Mouse (Mus musculus): ENCODE results near the gene Calm4. TPM values are rescaled to one million over a fixed set of nuclear protein-coding genes. Genes with fewer than 3 reads are reported as not detected.
"Not testable (repeated sequence)": the region's sequence is repeated elsewhere in the genome, so short reads cannot be mapped to it uniquely, and the experiment has no call there.

The Calm4 gene
- not detected for total RNA-seq (2021)

- intact Hi-C loops (cut with DNase I); DNase-seq: not testable (repeated sequence)
Measured at GRCm38 (mm10) chr13:3837312-3837807, at the start of gene Calm4. Calm4 (plus strand) TSS chr13:3837757.

- intact Hi-C loops (cut with DNase I): loop anchor here (5.0 kb wide), 1 partner anchor 111 kb away; no protein-coding TSS in a partner anchor
Measured at GRCm38 (mm10) chr13:3788588-3788987, 49.0 kb upstream of the Calm4 start.

GRCm38 (mm10) chr13:3789531-3789930 lies 48.0 kb upstream of the Calm4 start:
- intact Hi-C loops (cut with DNase I): loop anchor here (5.0 kb wide), 1 partner anchor 112 kb away; no protein-coding TSS in a partner anchor
- no peak for DNase-seq

More at GRCm38 (mm10) chr13:3788588-3788987, 49.0 kb upstream of the Calm4 start:
- no peak for DNase-seq

- intact Hi-C loops (cut with DNase I): no loop called here
- no peak for DNase-seq
Measured at GRCm38 (mm10) chr13:3796649-3797048, 40.9 kb upstream of the Calm4 start.

- intact Hi-C loops (cut with DNase I): no loop called here
- no peak for DNase-seq
Measured at GRCm38 (mm10) chr13:3798751-3799150, 38.8 kb upstream of the Calm4 start.

GRCm38 (mm10) chr13:3799386-3799785 lies 38.2 kb upstream of the Calm4 start:
- no peak for DNase-seq
- intact Hi-C loops (cut with DNase I): no loop called here

GRCm38 (mm10) chr13:3804186-3804585 lies 33.4 kb upstream of the Calm4 start, which contains the start of gene Calml3:
Calml3 (minus strand) TSS chr13:3804316.
- intact Hi-C loops (cut with DNase I): no loop called here
- DNase-seq: no peak

- intact Hi-C loops (cut with DNase I): no loop called here
- DNase-seq: no peak
Measured at GRCm38 (mm10) chr13:3805132-3805531, 32.4 kb upstream of the Calm4 start.

GRCm38 (mm10) chr13:3805638-3806037 lies 31.9 kb upstream of the Calm4 start:
- no peak for DNase-seq
- intact Hi-C loops (cut with DNase I): no loop called here

- intact Hi-C loops (cut with DNase I): no loop called here
- no peak for DNase-seq
Measured at GRCm38 (mm10) chr13:3807131-3807827, 30.3 kb upstream of the Calm4 start.

GRCm38 (mm10) chr13:3818012-3818739 lies 19.4 kb upstream of the Calm4 start:
- no peak for DNase-seq
- intact Hi-C loops (cut with DNase I): no loop called here

GRCm38 (mm10) chr13:3818740-3819076 lies 18.8 kb upstream of the Calm4 start:
- intact Hi-C loops (cut with DNase I): no loop called here
- DNase-seq: no peak

GRCm38 (mm10) chr13:3822105-3822504 lies 15.5 kb upstream of the Calm4 start:
- intact Hi-C loops (cut with DNase I): no loop called here
- no peak for DNase-seq

GRCm38 (mm10) chr13:3825726-3826125 lies 11.8 kb upstream of the Calm4 start:
- DNase-seq: no peak
- intact Hi-C loops (cut with DNase I): no loop called here

GRCm38 (mm10) chr13:3831546-3831945 lies 6.0 kb upstream of the Calm4 start:
- intact Hi-C loops (cut with DNase I): no loop called here
- no peak for DNase-seq

- no peak for DNase-seq
- intact Hi-C loops (cut with DNase I): no loop called here
Measured at GRCm38 (mm10) chr13:3831994-3832393, 5.6 kb upstream of the Calm4 start.

GRCm38 (mm10) chr13:3832450-3832849 lies 5.1 kb upstream of the Calm4 start:
- intact Hi-C loops (cut with DNase I): no loop called here
- DNase-seq: no peak

GRCm38 (mm10) chr13:3833644-3834043 lies 3.9 kb upstream of the Calm4 start:
- DNase-seq; intact Hi-C loops (cut with DNase I): not testable (repeated sequence)

- DNase-seq; intact Hi-C loops (cut with DNase I): not testable (repeated sequence)
Measured at GRCm38 (mm10) chr13:3840662-3841061, 3.1 kb downstream of the Calm4 start.

- intact Hi-C loops (cut with DNase I): no loop called here
- DNase-seq: no peak
Measured at GRCm38 (mm10) chr13:3850330-3850729, 12.8 kb downstream of the Calm4 start.

- DNase-seq; intact Hi-C loops (cut with DNase I): not testable (repeated sequence)
Measured at GRCm38 (mm10) chr13:3853648-3854333, 16.2 kb downstream of the Calm4 start, which contains the start of gene Calm5. Calm5 (plus strand) TSS chr13:3854173.
